Mouse (Mus musculus) lung, adult 2 months (tissue): Measurements from ENCODE around the gene Prmt9.

Source experiments
- CTCF ChIP-seq: fragments of 200-500 bp; IDR thresholded peaks from 2 replicates; pipeline ENCODE4 v1.5.1; 2011; ENCODE audit warnings: mild to moderate bottlenecking, low read length, control low read depth; ENCODE audit not compliant: insufficient read depth
- POLR2A ChIP-seq: fragments of 200-500 bp; IDR thresholded peaks from 2 replicates; pipeline ENCODE4 v1.6.1; 2011; ENCODE audit warnings: low read depth, mild to moderate bottlenecking, control low read depth, low read length, borderline replicate concordance; ENCODE audit errors: extremely low read depth

DNA sequence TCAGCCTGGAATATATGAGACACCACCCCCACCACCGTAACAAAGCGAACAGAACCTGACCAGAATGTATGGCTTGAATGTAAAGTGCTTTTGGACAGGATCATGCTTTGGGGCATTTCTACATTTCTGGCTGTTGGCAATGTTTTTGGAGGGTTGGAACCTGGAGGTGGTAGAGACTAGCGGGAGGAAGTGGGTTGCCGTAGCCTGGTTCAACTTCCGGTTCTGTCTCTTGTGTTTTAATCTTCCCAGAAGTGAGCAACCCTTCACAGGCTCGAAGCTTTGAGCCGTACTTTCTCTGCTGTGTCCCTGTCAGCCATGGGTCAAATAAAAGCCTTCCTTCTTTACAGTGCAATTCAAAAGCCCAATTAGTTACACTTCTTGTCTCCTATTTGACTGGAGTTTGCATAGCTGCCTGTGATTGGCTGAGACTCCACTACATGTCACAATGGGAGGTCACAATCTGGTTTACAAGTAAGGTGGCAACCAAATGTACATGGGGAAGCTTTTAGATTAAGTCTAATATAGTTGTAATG, 74.5 kb downstream of the Prmt9 start:
- TF ChIP-seq POLR2A, result no peak
- TF ChIP-seq CTCF, result no peak
